Mouse (Mus musculus): ENCODE data around the gene Grin2c. TPM values are rescaled to one million over a fixed set of nuclear protein-coding genes. Genes with fewer than 3 reads are reported as not detected.

The Grin2c gene
- total RNA-seq, 1 experiment from 2014 or later = not detected

DNA sequence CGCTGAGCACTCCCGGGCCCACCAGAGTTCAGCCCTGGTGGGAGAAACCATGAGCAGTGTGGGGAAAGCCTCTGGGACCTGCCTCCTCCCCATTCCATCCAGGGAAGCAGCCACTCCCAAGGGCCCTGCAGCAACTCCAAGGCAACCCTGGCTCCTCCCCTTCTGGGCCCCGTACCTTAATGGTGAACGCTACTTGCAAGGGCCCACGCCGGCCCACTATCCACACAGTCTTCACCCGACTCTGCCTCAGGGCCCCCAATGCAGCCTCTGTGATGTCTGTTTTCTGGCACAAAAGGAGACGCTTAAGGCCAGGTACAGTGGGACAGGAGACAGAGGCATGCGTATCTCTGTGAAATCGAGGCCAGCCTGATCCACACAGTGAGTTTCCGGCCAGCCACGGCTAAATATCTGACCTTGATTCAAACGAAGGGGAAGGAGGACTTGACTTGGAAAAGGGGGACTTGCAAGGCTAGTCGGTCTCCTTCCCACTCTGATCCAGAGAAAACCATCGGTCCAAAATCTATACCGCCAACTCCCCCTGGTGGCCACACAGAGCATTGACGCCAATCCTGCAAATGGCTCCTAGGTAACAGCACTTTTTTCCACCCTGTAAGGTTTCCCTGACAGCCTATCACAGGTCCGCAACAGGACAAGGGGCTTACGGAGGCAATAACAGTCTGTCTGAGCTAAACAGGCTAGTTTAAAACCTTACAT lies 3.3 kb upstream of the Grin2c start:
- 0 out of 2 replicates have a peak, but pooled peaks have one; percentile 45 for ATAC-seq (replicated peaks; ENCODE audit: insufficient number of reproducible peaks, low FRiP score, low TSS enrichment, poor library complexity, severe bottlenecking)

DNA sequence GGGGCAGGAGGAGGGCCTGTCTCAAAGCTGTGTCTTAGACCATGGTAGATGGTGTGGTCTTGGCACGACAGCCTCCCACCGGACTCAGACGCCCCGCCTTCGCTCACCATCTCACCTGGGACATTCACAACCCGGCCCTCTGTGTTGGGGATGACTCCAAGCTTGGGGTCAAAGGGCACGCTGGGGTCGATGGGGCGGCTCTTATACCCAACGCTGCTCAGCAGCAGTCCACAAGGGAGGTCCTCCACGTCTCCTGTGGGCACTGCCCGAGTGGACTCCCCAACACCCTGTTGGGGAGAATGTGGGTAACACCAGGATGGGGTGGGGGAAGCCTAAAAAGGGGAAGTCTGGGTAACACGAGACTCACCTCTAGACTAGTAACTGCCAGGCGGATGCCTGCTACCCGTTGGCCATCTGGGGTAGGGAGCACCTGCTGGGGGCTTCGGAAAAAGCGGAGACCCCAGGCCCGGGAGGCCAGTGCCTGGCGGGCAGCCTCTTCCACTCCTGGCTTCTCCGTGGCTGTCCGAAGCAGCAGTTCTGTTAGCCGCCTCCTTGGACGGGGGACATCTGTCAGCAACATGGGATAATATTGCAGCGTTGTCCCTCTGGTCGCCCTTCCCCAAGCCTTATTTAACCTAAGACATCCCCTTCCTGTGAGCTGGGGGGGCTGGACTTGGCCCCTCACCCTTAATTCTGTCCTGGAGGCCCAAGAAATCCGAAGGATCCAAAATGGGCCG lies 2.5 kb upstream of the Grin2c start:
- ATAC-seq (replicated peaks; ENCODE audit: insufficient number of reproducible peaks, low FRiP score, low TSS enrichment, poor library complexity, severe bottlenecking) = no peak

DNA sequence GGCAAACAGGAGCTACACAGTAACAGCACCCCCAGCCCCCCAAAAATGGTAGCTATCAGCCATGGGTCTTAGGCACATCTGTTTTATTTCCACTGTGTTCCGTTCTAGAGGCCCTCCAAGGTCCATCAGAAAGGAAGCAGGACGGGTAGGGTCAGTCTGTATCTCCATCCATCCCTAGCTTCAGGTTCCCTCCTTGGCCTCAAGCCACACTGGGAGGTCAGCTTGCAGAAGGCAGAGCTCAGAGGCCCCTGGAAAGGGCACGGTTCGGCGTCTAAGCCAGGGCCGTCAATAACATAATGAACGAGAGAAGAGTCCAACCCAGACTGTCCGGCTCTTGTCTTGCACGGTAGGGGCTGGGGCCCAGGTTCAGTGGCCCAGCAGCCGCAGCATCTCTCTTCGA lies 915 bp upstream of the Grin2c start:
- ATAC-seq (replicated peaks; ENCODE audit: insufficient number of reproducible peaks, low FRiP score, low TSS enrichment, poor library complexity, severe bottlenecking) = no peak

DNA sequence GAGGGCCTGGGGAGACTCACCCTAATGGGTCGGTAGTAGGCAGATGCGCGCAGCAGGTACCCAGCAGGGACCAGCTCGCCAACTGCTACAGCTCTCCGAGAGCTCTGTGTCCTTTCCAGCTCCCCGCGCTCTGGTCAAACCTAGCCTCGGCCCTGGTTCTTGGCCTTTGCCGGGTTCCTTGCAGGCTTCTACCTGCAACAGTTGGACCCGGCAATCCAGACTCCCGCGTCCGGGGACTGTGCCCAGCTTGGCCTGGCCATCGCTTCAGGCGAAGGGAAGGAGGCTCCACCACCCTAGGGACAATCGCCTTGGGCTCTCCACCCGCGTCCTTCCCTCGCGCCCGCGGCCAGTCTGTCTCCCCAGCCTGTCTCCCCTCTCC lies 654 bp downstream of the Grin2c start:
- ATAC-seq (replicated peaks; ENCODE audit: insufficient number of reproducible peaks, low FRiP score, low TSS enrichment, poor library complexity, severe bottlenecking) = no peak

DNA sequence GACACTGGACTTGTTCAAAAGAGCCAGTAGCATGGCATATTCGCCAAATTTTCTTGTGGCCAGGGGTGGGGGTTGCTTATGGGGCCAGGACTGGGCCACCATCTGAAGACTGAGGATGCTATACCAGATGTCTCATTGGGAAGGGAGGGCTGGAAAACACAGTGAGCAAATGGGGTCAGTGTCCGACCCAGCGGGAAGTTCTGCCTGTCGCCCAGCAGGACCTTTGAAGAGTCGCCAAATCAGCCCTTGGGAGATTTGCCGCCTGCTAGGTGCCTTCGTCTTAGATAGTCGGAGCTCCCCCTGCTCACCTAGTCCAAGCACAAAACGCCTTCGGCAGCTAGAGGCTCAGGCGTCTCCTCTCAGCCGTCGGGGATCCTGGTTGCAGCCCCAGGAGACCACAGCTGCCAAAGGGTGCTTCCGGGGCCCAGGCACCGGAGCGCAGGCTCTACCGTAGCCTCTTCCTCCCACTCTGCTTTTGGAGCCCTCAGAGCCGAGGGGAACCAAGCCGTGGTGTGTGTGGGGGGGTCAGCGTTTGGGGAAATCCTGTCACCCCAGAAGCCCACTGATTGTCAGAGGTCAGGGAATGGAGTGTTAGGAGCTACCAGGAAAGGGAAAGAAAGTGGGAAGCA lies 1.2 kb downstream of the Grin2c start:
- ATAC-seq (replicated peaks; ENCODE audit: insufficient number of reproducible peaks, low FRiP score, low TSS enrichment, poor library complexity, severe bottlenecking) = no peak

DNA sequence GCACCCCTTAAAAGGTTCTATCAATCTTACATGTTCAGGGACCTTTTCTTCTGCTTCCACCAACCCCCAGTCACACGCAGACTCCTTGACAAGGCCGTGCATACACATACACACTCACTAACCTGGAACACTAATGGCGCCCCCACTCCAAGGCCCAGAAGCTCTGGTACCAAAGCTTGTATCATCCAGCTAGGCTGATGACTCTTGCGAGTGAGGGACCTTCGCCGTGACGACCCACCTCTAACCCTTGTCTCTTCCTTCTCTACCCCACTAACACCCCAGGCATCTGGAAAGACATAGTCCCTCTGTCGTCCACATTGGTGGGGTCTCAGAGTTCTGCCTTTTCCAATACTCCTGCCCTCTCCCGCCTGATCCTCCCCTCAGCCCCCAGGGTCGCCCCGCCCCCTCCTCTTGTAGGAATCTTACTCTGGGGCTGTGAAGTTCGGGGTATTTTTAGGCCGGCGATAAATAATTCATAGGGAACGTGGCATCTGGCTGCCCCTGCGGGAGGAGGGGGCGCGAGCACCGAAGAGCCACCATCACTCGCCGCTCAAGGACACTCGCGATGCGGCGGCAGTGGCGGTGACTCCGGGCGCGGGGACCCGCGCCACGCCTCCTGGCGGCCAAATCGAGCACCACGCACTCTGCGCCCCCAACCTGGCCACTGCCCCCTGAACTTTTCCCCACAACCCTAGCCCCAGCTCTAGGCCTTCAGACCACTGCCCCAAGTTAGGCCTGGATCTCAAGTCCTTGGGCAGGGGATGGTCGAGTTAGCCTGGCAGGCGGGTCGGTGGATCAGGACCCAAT lies 2.0 kb downstream of the Grin2c start:
- ATAC-seq (replicated peaks; ENCODE audit: insufficient number of reproducible peaks, low FRiP score, low TSS enrichment, poor library complexity, severe bottlenecking) = no peak

DNA sequence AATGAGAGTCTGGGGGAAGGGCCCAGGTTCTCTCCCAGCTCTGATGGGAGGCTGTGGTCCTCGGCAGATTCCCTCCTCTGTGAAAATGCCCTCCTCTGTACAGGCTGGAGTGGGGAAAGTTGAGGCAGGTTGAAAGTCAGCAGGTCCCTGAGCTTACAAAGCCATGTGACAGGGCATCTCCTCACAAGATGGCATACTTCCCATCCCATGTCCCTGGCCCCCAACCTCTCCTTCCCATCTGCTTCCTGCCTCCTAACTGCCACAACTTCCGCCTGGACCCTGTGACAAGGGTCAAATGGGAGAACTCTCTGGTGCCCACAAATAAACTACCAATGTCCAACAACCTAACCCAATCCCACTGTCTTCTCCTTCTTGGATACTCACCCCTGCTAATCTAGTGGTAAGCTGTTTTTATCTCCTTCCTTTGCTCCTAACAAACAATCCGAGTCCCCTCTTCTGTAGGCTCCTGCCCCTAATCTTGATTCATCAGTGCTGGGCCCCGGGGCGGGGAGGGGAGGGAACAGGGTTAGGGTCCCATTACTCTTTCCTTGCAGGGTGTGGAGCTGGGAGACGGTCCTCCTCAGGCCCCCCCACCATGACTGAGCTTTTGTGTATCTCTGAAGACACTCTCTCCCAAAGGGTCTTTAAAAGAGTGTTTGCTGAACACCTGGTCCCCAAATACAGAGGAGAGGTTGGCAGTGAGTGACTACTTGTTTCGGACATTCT lies 2.7 kb downstream of the Grin2c start:
- no peak for ATAC-seq (replicated peaks; ENCODE audit: insufficient number of reproducible peaks, low FRiP score, low TSS enrichment, poor library complexity, severe bottlenecking)

DNA sequence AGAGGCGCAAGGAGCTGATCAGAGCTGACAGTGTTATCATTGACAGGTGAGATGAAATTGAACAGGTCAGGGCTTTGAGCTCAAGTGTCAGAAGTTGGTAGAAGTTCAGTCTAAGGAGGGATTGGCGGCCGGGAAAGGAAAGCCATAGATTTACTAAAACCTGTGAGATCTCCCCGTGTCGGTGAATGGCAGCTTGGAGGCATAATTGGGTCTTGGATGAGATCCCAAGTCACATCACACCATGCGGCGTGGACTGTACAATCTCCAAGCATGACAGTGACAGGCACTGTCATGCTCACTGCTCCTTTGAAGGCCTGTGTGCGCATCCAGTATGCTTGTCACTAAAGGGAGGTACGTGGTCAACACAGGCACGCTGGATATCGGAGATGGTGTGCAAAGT lies 4.1 kb downstream of the Grin2c start:
- no peak for ATAC-seq (replicated peaks; ENCODE audit: insufficient number of reproducible peaks, low FRiP score, low TSS enrichment, poor library complexity, severe bottlenecking)

DNA sequence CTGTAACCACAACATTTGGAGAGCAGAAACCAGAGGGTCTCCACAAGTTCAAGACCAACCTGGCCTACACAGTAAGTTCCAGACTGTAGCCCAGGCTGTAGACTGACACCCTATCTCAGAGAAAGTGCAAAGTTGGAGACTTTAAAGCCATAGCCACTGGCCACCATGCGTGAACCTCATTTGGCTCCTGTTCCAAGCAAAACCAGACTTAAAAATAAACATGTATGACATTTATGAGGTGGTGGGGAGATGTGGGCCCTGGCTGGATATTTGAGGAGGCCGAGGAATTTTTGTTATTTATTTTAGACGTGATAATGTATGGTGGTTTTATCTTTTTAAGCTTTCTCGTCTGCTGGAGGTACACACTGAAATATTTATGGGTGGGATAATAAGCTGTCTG lies 7.9 kb downstream of the Grin2c start:
- no peak for ATAC-seq (replicated peaks; ENCODE audit: insufficient number of reproducible peaks, low FRiP score, low TSS enrichment, poor library complexity, severe bottlenecking)

DNA sequence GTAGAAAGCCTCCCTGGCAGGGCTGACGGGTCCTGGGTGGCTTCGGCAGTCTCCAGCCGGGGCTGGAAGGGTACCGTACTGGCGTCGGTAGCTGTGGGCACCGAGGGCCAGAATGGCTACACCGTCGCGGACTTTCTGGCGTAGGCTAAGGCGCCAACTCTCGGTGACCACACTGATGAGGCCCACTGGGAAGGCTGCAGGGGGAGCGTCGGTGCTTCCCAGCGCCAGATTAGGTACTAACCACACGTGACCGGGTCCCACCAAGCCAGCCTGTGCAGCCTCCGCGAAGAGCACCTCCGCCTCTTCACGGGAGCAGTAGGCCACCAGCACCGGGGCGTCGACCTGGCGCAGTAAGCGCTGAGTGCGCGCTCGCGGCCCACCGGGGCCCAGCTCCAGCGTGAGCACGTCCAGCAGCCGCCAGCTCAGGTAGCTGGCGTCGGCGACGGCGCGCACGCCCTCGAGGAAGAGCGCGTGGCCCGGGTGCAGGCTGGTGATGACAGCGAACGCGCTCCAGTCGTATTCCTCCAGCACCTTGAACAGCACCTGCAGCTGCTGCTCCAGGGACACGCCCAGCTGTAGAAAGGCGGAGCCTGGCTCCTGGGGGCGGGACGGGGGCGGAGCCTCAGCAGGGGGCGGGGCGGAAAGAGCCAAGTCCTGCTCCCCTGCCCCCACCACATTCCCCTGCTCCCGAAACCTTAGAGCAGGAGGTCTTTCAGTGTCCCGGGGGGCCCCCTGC lies 9.1 kb downstream of the Grin2c start:
- no peak for ATAC-seq (replicated peaks; ENCODE audit: insufficient number of reproducible peaks, low FRiP score, low TSS enrichment, poor library complexity, severe bottlenecking)

DNA sequence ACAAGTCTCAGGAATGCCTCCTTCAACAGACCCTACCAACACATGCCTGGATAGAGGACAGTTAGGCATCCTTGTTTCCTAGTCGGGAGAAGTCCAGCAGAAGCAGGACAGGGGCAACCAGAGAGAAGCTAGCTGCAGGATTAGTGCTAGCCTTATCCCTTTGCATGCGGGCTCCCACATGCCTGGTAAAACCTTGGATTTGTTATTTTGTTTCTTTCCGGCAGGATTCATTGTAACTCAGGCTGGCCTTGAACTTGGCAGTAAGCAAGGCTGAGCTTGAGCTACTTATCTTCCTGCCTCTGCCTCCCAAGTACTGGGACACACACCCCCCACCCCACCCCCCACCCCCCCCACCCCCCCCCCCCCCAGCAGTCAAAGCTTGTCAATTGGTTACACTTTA lies 15.8 kb downstream of the Grin2c start:
- ATAC-seq (replicated peaks; ENCODE audit: insufficient number of reproducible peaks, low FRiP score, low TSS enrichment, poor library complexity, severe bottlenecking) = no peak

DNA sequence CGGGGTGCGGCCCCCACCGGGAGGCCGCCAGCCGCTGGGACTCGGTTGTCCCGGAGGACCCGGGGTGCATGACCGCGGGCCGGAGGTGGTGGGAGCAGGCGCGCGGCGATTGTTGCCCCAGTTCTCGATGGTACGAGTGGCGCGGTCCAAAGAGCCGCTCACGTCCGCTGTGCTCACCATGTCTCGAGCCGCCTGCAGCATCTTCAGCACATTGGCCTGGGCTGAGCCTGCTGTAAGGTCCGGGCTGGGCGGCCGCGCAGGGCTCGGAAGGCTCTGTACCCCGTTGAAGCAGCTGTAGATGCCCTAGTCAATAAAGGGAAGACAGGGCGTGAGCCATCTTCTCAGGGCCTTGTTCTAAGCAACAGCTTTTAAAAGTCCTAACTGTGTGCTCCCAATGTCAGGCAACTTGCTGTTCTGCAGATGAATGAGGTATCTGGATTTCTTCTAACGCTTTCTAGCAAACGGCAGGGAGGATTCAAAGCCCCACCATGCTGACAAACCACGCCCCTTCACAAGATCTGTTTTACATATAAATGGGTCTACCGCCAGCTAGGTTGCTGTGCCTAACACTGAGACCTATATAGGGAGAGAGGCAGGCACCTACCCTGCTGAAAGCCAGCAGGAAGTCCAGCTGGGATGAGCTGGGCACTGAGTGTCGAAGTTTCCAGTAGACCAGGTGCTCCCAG lies 16.5 kb downstream of the Grin2c start:
- ATAC-seq (replicated peaks; ENCODE audit: insufficient number of reproducible peaks, low FRiP score, low TSS enrichment, poor library complexity, severe bottlenecking) = no peak

DNA sequence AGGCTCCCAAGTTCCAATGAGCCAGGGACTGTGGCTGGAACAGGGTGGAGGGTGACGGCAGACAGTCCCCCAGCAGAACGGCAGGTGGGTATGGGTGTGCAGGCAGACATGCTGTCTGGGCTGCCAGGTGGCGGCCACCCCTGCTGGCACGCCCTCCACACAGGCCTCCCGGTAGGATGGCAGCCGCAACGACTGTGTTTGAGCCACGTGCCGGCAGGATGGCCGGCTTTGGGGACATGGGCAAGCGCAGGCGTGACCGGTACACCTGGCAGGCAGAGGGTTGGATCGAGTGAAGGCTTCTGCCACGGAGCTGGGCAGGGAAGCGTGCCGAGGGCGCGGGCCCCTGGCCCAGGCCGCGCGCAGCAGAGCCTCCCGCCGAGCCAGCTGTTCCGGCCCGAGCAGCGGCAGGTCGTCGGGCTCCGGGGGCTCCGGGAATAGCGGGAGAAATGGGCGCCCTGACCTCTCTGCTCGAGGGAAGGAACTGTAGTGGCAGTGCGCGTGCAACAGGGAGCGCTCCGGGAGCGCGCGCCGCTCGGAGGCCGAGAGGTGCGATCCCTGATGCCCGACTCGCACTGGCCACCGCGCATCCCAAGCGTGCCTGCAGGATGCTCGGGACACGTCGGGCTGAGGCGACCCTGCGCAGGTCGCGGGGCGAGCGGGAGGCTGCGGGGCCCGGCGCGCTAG lies 17.2 kb downstream of the Grin2c start:
- ATAC-seq (replicated peaks; ENCODE audit: insufficient number of reproducible peaks, low FRiP score, low TSS enrichment, poor library complexity, severe bottlenecking) = no peak

DNA sequence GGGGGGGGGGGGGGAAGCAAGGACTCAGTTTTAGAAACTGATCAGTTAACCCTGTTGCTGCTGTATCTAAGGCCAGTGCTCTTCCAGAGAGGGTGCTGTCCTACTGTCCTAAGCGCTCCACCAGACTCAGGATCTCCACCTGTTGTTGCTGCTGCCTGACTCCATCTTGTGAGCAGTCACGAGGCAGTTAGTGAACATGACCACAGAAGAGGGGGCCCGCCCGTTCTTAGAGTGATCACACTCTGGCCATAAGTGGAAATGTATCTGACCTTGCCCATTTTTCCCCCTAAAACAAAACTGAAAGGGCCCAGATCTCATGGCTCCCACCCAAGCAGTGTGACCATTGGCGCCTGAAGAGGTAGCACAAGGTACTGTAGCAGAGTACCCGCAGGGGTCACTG lies 19.1 kb downstream of the Grin2c start:
- ATAC-seq (replicated peaks; ENCODE audit: insufficient number of reproducible peaks, low FRiP score, low TSS enrichment, poor library complexity, severe bottlenecking) = no peak

DNA sequence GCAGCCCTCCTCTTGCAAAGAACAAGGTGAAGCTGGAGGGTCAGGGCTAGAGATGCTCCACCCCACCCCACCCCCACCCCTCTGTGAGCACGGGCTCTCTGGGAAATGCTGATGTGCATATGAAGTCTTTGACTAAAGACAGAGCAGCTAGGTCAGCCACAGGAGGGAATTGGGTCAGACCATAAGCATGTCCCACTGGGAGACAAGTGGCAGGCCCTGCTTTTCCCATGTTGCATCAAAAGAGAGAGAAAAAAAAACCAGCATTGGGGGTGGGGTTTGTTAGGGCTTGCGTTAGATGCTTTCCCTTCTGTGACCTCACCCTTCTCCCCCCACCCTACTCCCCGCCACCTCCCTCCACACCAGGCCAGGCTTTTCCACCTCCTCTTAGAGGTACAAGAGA lies 19.8 kb downstream of the Grin2c start:
- no peak for ATAC-seq (replicated peaks; ENCODE audit: insufficient number of reproducible peaks, low FRiP score, low TSS enrichment, poor library complexity, severe bottlenecking)

DNA sequence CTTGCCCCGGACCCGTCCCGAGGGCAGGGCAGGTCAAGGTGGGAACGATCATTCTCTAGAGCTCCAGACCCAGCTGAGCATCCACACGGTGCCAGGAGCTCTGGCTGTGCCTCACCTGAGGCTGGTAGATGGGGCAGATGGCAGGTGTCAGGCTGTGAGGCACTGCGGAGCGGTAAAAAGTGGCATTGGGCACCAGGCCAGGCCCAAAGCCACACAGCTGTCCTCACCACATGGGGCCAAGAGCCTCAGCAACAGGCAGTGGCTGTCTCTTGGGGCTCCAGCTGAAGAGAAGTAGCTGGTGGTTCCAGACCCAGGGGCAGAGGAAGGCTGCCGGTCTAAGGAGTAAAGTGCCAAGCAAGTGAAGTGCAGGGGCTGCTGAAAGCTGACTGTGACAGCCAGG lies 20.7 kb downstream of the Grin2c start:
- no peak for ATAC-seq (replicated peaks; ENCODE audit: insufficient number of reproducible peaks, low FRiP score, low TSS enrichment, poor library complexity, severe bottlenecking)

DNA sequence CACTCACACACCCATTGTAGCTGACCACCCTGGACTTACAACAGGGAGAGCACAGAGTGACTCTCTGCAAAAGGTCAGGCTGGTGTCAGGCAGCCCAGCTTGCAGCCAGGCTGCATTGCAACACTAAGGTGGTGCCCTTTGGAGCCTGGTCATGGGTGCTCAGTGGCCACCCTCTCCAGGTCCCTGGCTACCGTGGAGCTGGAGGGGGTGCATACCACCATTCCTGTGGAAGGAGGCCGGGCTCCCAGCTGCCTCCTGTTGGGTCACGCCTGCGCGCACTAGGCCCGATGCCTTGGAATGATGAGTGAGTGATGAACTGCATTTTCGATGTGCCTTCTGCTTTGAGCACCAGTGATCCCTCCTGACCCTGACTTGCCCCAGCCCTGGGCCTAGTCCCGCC lies 22.2 kb downstream of the Grin2c start:
- ATAC-seq (replicated peaks; ENCODE audit: insufficient number of reproducible peaks, low FRiP score, low TSS enrichment, poor library complexity, severe bottlenecking) = no peak
